Mouse (Mus musculus) forebrain, postnatal 0 days (tissue): ENCODE results near the gene Saysd1. TPM values are rescaled to one million over a fixed set of nuclear protein-coding genes. Genes with fewer than 3 reads are reported as not detected.

ENCODE experiments used
- ATAC-seq: fragments of 200-750 bp; cut with Nextera tagmentation; 2 replicates; pipeline ENCODE4 v1.8.0; 2017; ENCODE audit warnings: mild to moderate bottlenecking, moderate library complexity
- DNase-seq: peaks from one replicate; pipeline ENCODE4 v3.0.0-alpha.2; 2015
- H3K27ac ChIP-seq: fragments of 300-500 bp; sonication (generic); 2 replicates; pipeline ENCODE4 v1.5.1; 2014; ENCODE audit warnings: low read depth, mild to moderate bottlenecking, antibody characterized with exemption, low read length, moderate library complexity, mixed read lengths
- H3K27me3 ChIP-seq: fragments of 300-500 bp; sonication (generic); 2 replicates; pipeline ENCODE4 v1.6.1; 2014; ENCODE audit warnings: mild to moderate bottlenecking, low read length, mixed read lengths; ENCODE audit not compliant: insufficient read depth
- H3K36me3 ChIP-seq: fragments of 300-500 bp; sonication (generic); 2 replicates; pipeline ENCODE4 v1.6.1; 2014; ENCODE audit warnings: mild to moderate bottlenecking, moderate library complexity; ENCODE audit not compliant: insufficient read depth
- H3K4me1 ChIP-seq: fragments of 300-500 bp; sonication (generic); 2 replicates; pipeline ENCODE4 v1.6.1; 2014; ENCODE audit warnings: antibody characterized with exemption; ENCODE audit not compliant: insufficient read depth
- H3K4me2 ChIP-seq: fragments of 300-500 bp; sonication (generic); 2 replicates; pipeline ENCODE4 v1.6.1; 2014; ENCODE audit warnings: low read depth, mild to moderate bottlenecking, moderate library complexity
- H3K4me3 ChIP-seq: fragments of 300-500 bp; sonication (generic); 2 replicates; pipeline ENCODE4 v1.5.1; 2014; ENCODE audit warnings: low read depth, low read length, mixed read lengths
- H3K9ac ChIP-seq: fragments of 300-500 bp; sonication (generic); 2 replicates; pipeline ENCODE4 v1.6.1; 2014; ENCODE audit warnings: mild to moderate bottlenecking
- H3K9me3 ChIP-seq: fragments of 300-500 bp; sonication (generic); 2 replicates; pipeline ENCODE4 v1.6.1; 2016; ENCODE audit warnings: low read length
- CTCF ChIP-seq: sonication (generic); IDR thresholded peaks from 2 replicates; pipeline ENCODE4 v1.5.1; 2016; ENCODE audit warnings: antibody characterized with exemption, control low read depth, low read depth
- WGBS: fragments of 180-500 bp; shearing (Covaris S2); extraction: QIAGEN DNeasy Blood & Tissue Kit; methylation state at CpG from one replicate; pipeline ENCODE4 v1.1.7; 2014; 5-methylcytosine and 5-hydroxymethylcytosine counted together
- polyA plus RNA-seq: library from polyadenylated mRNA; unstranded; fragments of >200 nt; fragmentation: Nextera tagmentation; extraction: Ambion mirVana; gene quantifications from 2 replicates; pipeline ENCODE4 v1.2.1, GENCODE M21; 2015
- total RNA-seq: library from RNA; depleted of rRNA; stranded (reverse); fragments of >200 nt; gene quantifications from 2 replicates; pipeline ENCODE4 v1.2.3, GENCODE M21; 2014

The Saysd1 gene
- total and polyA plus RNA-seq, 2 experiments from 2014 or later: 5.6 to 12.2 TPM

GRCm38 (mm10) chr14:20068365-20068764, 70.0 kb downstream of the Saysd1 start:
- no peak overlapping the region for H3K9ac ChIP-seq
- no peak overlapping the region for H3K4me2 ChIP-seq
- DNase-seq (no peak), ATAC-seq (no peak)
- H3K9me3 ChIP-seq: no peaks in the 10 kb centered on the region
- TF ChIP-seq CTCF: peak; percentile 38
- no peak overlapping the region for H3K4me3 ChIP-seq
- H3K27me3 ChIP-seq: no peaks in the 10 kb centered on the region
- no peak overlapping the region for H3K27ac ChIP-seq
- no peaks in the 10 kb centered on the region for H3K4me1 ChIP-seq
- no peaks in the 10 kb centered on the region for H3K36me3 ChIP-seq
- 87% methylated on average over 2 of the region's 2 CpGs for WGBS

GRCm38 (mm10) chr14:20067293-20068074, 70.8 kb downstream of the Saysd1 start:
- Histone ChIP-seq H3K4me2 (no peak overlapping the region), H3K27me3 (no peaks in the 10 kb centered on the region), H3K4me3 (no peak overlapping the region), H3K4me1 (no peaks in the 10 kb centered on the region), H3K36me3 (no peaks in the 10 kb centered on the region), H3K27ac (no peak overlapping the region), H3K9me3 (no peaks in the 10 kb centered on the region), H3K9ac (no peak overlapping the region)
- peak; percentile 87 for DNase-seq
- peak; percentile 99 for TF ChIP-seq CTCF
- peak; percentile 71 for ATAC-seq
- 40% methylated on average over 18 of the region's 18 CpGs for WGBS

DNA sequence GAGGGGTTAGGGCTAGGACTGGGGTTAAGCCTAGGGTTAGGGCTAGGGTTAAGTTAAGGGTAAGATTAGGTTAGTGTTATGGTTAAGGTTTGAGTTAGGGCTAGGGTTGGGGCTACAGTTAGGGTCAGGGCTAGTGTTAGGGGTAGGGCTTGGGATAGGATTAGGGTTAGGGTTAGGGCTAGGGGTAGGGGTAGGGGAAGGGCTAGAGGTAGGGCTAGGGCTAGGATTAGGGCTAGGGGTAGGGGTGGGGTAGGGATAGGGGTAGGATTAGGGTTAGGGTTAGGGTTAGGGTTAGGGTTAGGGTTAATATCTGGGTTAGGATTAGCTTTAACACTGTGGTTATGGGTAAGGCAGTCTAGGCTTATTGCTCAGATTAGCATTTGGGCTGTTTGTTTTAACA, 73.6 kb downstream of the Saysd1 start:
- H3K4me1 ChIP-seq: no peaks in the 10 kb centered on the region
- H3K4me2 ChIP-seq: no peak overlapping the region
- no peak for TF ChIP-seq CTCF
- H3K27me3 ChIP-seq: no peaks in the 10 kb centered on the region
- no peaks in the 10 kb centered on the region for H3K9me3 ChIP-seq
- no peak for DNase-seq
- H3K4me3 ChIP-seq: no peak overlapping the region
- no peaks in the 10 kb centered on the region for H3K36me3 ChIP-seq
- no peak overlapping the region for H3K27ac ChIP-seq
- no peak for ATAC-seq
- H3K9ac ChIP-seq: no peak overlapping the region

DNA sequence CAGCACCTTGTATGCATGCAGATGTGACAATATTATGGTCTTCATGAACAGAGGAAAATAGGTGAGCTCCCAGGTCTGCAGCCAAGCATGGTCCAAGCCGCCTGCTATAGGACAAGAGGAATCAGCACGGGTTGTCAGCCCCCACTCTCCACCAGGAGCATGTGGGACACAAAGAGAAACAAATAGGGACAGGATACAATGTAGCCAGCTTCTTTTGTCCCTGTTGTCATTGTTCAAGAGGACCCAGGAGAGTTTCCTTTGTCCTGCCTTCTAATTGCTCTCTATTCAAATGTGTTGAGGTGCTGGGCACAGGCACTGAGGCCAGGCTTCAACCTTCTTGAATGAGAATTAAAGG, 89.9 kb downstream of the Saysd1 start:
- Histone ChIP-seq H3K9ac (no peak overlapping the region), H3K27ac (peak overlapping the region; percentile 79; the same call in 1 of the 2 replicates), H3K9me3 (no peaks in the 10 kb centered on the region), H3K4me2 (no peak overlapping the region), H3K4me1 (peaks cover 7% of the 10 kb centered on the region; the same call in 1 of the 2 replicates), H3K36me3 (no peaks in the 10 kb centered on the region), H3K4me3 (no peak overlapping the region), H3K27me3 (no peaks in the 10 kb centered on the region)
- 9% methylated on average over 2 of the region's 2 CpGs for WGBS
- ATAC-seq: peak; percentile 21
- no peak for TF ChIP-seq CTCF
- no peak for DNase-seq

- TF ChIP-seq CTCF: no peak
- peak overlapping the region; percentile 79 for H3K27ac ChIP-seq
- ATAC-seq (peak; percentile 96), DNase-seq (peak; percentile 68)
- 29% methylated on average over 3 of the region's 3 CpGs for WGBS
- no peaks in the 10 kb centered on the region for H3K9me3 ChIP-seq
- H3K9ac ChIP-seq: no peak overlapping the region
- H3K36me3 ChIP-seq: no peaks in the 10 kb centered on the region
- no peaks in the 10 kb centered on the region for H3K27me3 ChIP-seq
- H3K4me1 ChIP-seq: peaks cover 7% of the 10 kb centered on the region; the same call in 1 of the 2 replicates
- H3K4me2 ChIP-seq: no peak overlapping the region
- H3K4me3 ChIP-seq: no peak overlapping the region
Measured at GRCm38 (mm10) chr14:20047814-20048480, 90.4 kb downstream of the Saysd1 start.

- Histone ChIP-seq H3K36me3 (no peaks in the 10 kb centered on the region), H3K27me3 (no peaks in the 10 kb centered on the region), H3K4me3 (no peak overlapping the region), H3K4me1 (peaks cover 7% of the 10 kb centered on the region; the same call in 1 of the 2 replicates), H3K9me3 (no peaks in the 10 kb centered on the region), H3K9ac (no peak overlapping the region), H3K4me2 (no peak overlapping the region), H3K27ac (0 out of 2 replicates have a peak overlapping the region, but pooled peaks have one; percentile 79)
- no peak for TF ChIP-seq CTCF
- WGBS: 43% methylated on average over 2 of the region's 2 CpGs
- ATAC-seq (no peak), DNase-seq (no peak)
Measured at GRCm38 (mm10) chr14:20047291-20047690, 91.0 kb downstream of the Saysd1 start.

GRCm38 (mm10) chr14:20044036-20044435, 94.3 kb downstream of the Saysd1 start:
- 100% methylated on average over 1 of the region's 1 CpGs for WGBS
- H3K27ac ChIP-seq: no peak overlapping the region
- H3K9me3 ChIP-seq: no peaks in the 10 kb centered on the region
- H3K4me2 ChIP-seq: no peak overlapping the region
- H3K4me1 ChIP-seq: peaks cover 7% of the 10 kb centered on the region; the same call in 1 of the 2 replicates
- H3K36me3 ChIP-seq: no peaks in the 10 kb centered on the region
- TF ChIP-seq CTCF: no peak
- ATAC-seq: no peak
- H3K9ac ChIP-seq: no peak overlapping the region
- DNase-seq: no peak
- H3K4me3 ChIP-seq: no peak overlapping the region
- no peaks in the 10 kb centered on the region for H3K27me3 ChIP-seq
